30 mouse cellular contexts compared by ENCODE assay signal in genomic region chr15:15220296-15220695, GRCm38 (mm10).
DNase-seq lines count a peak whose midpoint lies in the region; ATAC-seq lines count a peak whose summit lies in the region.
"Had no signal": no experiment of that assay in that cellular context is flagged by ENCODE, and none has a peak within 500 bp of the region (broad histone marks: within the 10 kb centered on the region; RNA-seq: fewer than 3 reads in every experiment).

No protein-coding gene starts in this region.

- no peak for ATAC-seq in hindbrain, embryonic 14.5 days (ENCODE audit: low FRiP score)
- no peak for ATAC-seq in hindbrain, embryonic 12.5 days (ENCODE audit: low FRiP score)
- ATAC-seq in midbrain, embryonic 14.5 days (ENCODE audit: low FRiP score, low TSS enrichment): no peak
- no peak for ATAC-seq in midbrain, embryonic 16.5 days
- no peak for ATAC-seq in megakaryocyte progenitor cell, adult 5-6 weeks (replicated peaks; ENCODE audit: poor library complexity)
- ATAC-seq: inflammation-experienced regulatory T-cells, adult 6 months; Patski had no signal

- H3K9me3 ChIP-seq in hindbrain, embryonic 14.5 days (ENCODE audit: control insufficient read depth, low read length): no peaks in the 10 kb centered on the region
- no peaks in the 10 kb centered on the region for H3K9me3 ChIP-seq in hindbrain, embryonic 12.5 days (replicated peaks)
- no peaks in the 10 kb centered on the region for H3K9me3 ChIP-seq in midbrain, embryonic 14.5 days (ENCODE audit: control insufficient read depth, low read length)
- H3K9me3 ChIP-seq in midbrain, embryonic 16.5 days (replicated peaks; ENCODE audit: control insufficient read depth, low read length, poor library complexity, severe bottlenecking): no peaks in the 10 kb centered on the region
- H3K9me3 ChIP-seq: embryonic facial prominence, embryonic 12.5 days; forebrain, embryonic 12.5 days; heart, embryonic 12.5 days; limb, embryonic 15.5 days; liver, embryonic 15.5 days; lung, embryonic 15.5 days; midbrain, embryonic 10.5 days had no signal

- no peak overlapping the region for H3K4me2 ChIP-seq in hindbrain, embryonic 14.5 days (replicated peaks)
- no peak overlapping the region for H3K4me2 ChIP-seq in hindbrain, embryonic 12.5 days (replicated peaks)
- H3K4me2 ChIP-seq in midbrain, embryonic 14.5 days (ENCODE audit: low read length): no peak overlapping the region
- H3K4me2 ChIP-seq in midbrain, embryonic 16.5 days (ENCODE audit: low read length): no peak overlapping the region
- H3K4me2 ChIP-seq: embryonic facial prominence, embryonic 12.5 days; forebrain, embryonic 12.5 days; heart, embryonic 12.5 days; limb, embryonic 15.5 days; liver, embryonic 15.5 days; lung, embryonic 15.5 days had no signal

- no peak overlapping the region for H3K9ac ChIP-seq in hindbrain, embryonic 14.5 days
- H3K9ac ChIP-seq in hindbrain, embryonic 12.5 days: no peak overlapping the region
- no peak overlapping the region for H3K9ac ChIP-seq in midbrain, embryonic 14.5 days (replicated peaks; ENCODE audit: low read length)
- H3K9ac ChIP-seq in midbrain, embryonic 16.5 days (ENCODE audit: low read depth, low read length): no peak overlapping the region
- H3K9ac ChIP-seq: embryonic facial prominence, embryonic 12.5 days; forebrain, embryonic 12.5 days; heart, embryonic 12.5 days; limb, embryonic 15.5 days; liver, embryonic 15.5 days; lung, embryonic 15.5 days had no signal

- DNase-seq in hindbrain, embryonic 14.5 days (ENCODE audit: low spot score): peak; percentile 58
- peak; percentile 58 for DNase-seq in midbrain, embryonic 14.5 days
- DNase-seq in Muller cell, postnatal 12 days (ENCODE audit: inconsistent ontology term): peak; percentile 3
- DNase-seq in retina, postnatal 1 day: peak; percentile 30
- no peak for DNase-seq in thymus, postnatal 4 days
- DNase-seq: adrenal gland, adult 8-10 months; cerebellum, adult 2 months; gastrocnemius, postnatal 14 days; heart, adult 18-20 months; heart, postnatal 10 days; kidney, adult 8-10 months; kidney, postnatal 14 days; left cerebral cortex, postnatal 4 days; right cerebral cortex, postnatal 25 days; spleen, adult 18-20 months; thymus, postnatal 14 days had no signal

- no peak overlapping the region for H3K4me3 ChIP-seq in hindbrain, embryonic 14.5 days (replicated peaks; ENCODE audit: low read length)
- H3K4me3 ChIP-seq in hindbrain, embryonic 12.5 days: no peak overlapping the region
- H3K4me3 ChIP-seq in midbrain, embryonic 14.5 days (replicated peaks; ENCODE audit: low read depth, low read length): no peak overlapping the region
- no peak overlapping the region for H3K4me3 ChIP-seq in midbrain, embryonic 16.5 days (ENCODE audit: low read depth, low read length)
- H3K4me3 ChIP-seq: embryonic facial prominence, embryonic 12.5 days; erythroblast, embryonic 14.5 days; forebrain, embryonic 12.5 days; heart, embryonic 12.5 days; limb, embryonic 15.5 days; liver, embryonic 15.5 days; lung, embryonic 15.5 days; midbrain, embryonic 10.5 days had no signal

- 62% methylated on average over 2 of the region's 2 CpGs for WGBS in hindbrain, embryonic 14.5 days
- 56% methylated on average over 2 of the region's 2 CpGs for WGBS in hindbrain, embryonic 12.5 days
- 56% methylated on average over 2 of the region's 2 CpGs for WGBS in midbrain, embryonic 14.5 days
- WGBS in midbrain, embryonic 16.5 days: 68% methylated on average over 2 of the region's 2 CpGs

- H3K4me1 ChIP-seq in hindbrain, embryonic 14.5 days (replicated peaks; ENCODE audit: control insufficient read depth, insufficient read depth, low read length): no peaks in the 10 kb centered on the region
- no peaks in the 10 kb centered on the region for H3K4me1 ChIP-seq in hindbrain, embryonic 12.5 days
- no peaks in the 10 kb centered on the region for H3K4me1 ChIP-seq in midbrain, embryonic 14.5 days (ENCODE audit: control insufficient read depth, insufficient read depth, low read length)
- no peaks in the 10 kb centered on the region for H3K4me1 ChIP-seq in midbrain, embryonic 16.5 days (ENCODE audit: control insufficient read depth, insufficient read depth, low read length)
- H3K4me1 ChIP-seq: embryonic facial prominence, embryonic 12.5 days; forebrain, embryonic 12.5 days; heart, embryonic 12.5 days; limb, embryonic 15.5 days; liver, embryonic 15.5 days; lung, embryonic 15.5 days; midbrain, embryonic 10.5 days had no signal

- H3K27me3 ChIP-seq in hindbrain, embryonic 14.5 days (ENCODE audit: control insufficient read depth, insufficient read depth, low read length): no peaks in the 10 kb centered on the region
- H3K27me3 ChIP-seq in hindbrain, embryonic 12.5 days: no peaks in the 10 kb centered on the region
- no peaks in the 10 kb centered on the region for H3K27me3 ChIP-seq in midbrain, embryonic 14.5 days (ENCODE audit: control insufficient read depth, insufficient read depth, low read length)
- no peaks in the 10 kb centered on the region for H3K27me3 ChIP-seq in midbrain, embryonic 16.5 days (ENCODE audit: control insufficient read depth, insufficient read depth, low read depth, low read length)
- H3K27me3 ChIP-seq: embryonic facial prominence, embryonic 12.5 days; forebrain, embryonic 12.5 days; heart, embryonic 12.5 days; limb, embryonic 15.5 days; liver, embryonic 15.5 days; lung, embryonic 15.5 days; Patski had no signal

- H3K36me3 ChIP-seq in hindbrain, embryonic 14.5 days (replicated peaks; ENCODE audit: control insufficient read depth, insufficient read depth): no peaks in the 10 kb centered on the region
- H3K36me3 ChIP-seq in hindbrain, embryonic 12.5 days: no peaks in the 10 kb centered on the region
- no peaks in the 10 kb centered on the region for H3K36me3 ChIP-seq in midbrain, embryonic 14.5 days (ENCODE audit: control insufficient read depth, insufficient read depth, low read length)
- H3K36me3 ChIP-seq in midbrain, embryonic 16.5 days (ENCODE audit: control insufficient read depth, insufficient read depth, low read length): no peaks in the 10 kb centered on the region
- H3K36me3 ChIP-seq: embryonic facial prominence, embryonic 12.5 days; forebrain, embryonic 12.5 days; heart, embryonic 12.5 days; limb, embryonic 15.5 days; liver, embryonic 15.5 days; lung, embryonic 15.5 days; midbrain, embryonic 10.5 days had no signal

- no peak overlapping the region for H3K27ac ChIP-seq in hindbrain, embryonic 14.5 days
- no peak overlapping the region for H3K27ac ChIP-seq in hindbrain, embryonic 12.5 days
- no peak overlapping the region for H3K27ac ChIP-seq in midbrain, embryonic 14.5 days (replicated peaks; ENCODE audit: low read depth, low read length)
- no peak overlapping the region for H3K27ac ChIP-seq in midbrain, embryonic 16.5 days (ENCODE audit: low read length)
- H3K27ac ChIP-seq: embryonic facial prominence, embryonic 12.5 days; forebrain, embryonic 12.5 days; limb, embryonic 15.5 days; liver, embryonic 15.5 days; lung, embryonic 15.5 days; macrophage; midbrain, embryonic 10.5 days had no signal
